Mouse (Mus musculus): ENCODE measurements around the gene Sema4d.

Sema4d gene
- long read RNA-seq, experiment 1, partial matches to known transcripts: 0 of 1 reads
- long read RNA-seq, experiment 1, other reads (novel, unspliced or antisense): 1 of 1 reads
- long read RNA-seq, experiment 2, partial matches to known transcripts: 0 of 1 reads
- long read RNA-seq, experiment 2, other reads (novel, unspliced or antisense): 1 of 1 reads

GRCm38 (mm10) chr13:51793425-51793891, at the start of gene Sema4d:
TSS of gene Sema4d (minus strand) at chr13:51793747.
- intact Hi-C loops (cut with DNase I): no loop called here

- intact Hi-C loops (cut with DNase I): no loop called here
These were observed 49.8 kb upstream of the Sema4d start for GRCm38 (mm10) chr13:51843298-51843697.

GRCm38 (mm10) chr13:51842773-51843172, 49.2 kb upstream of the Sema4d start:
- intact Hi-C loops (cut with DNase I): no loop called here

- intact Hi-C loops (cut with DNase I): no loop called here
These were observed 48.6 kb upstream of the Sema4d start for GRCm38 (mm10) chr13:51842191-51842590.

GRCm38 (mm10) chr13:51841541-51842115, 48.1 kb upstream of the Sema4d start:
- intact Hi-C loops (cut with DNase I): no loop called here

- intact Hi-C loops (cut with DNase I): no loop called here
These were observed 47.2 kb upstream of the Sema4d start for GRCm38 (mm10) chr13:51840702-51841101.

- intact Hi-C loops (cut with DNase I): loop anchor here (5.0 to 10.0 kb wide), 2 partner anchors 693 to 785 kb away; partner anchors contain the start of gene Diras2
These were observed 45.9 kb upstream of the Sema4d start for GRCm38 (mm10) chr13:51839250-51840026.

GRCm38 (mm10) chr13:51837402-51837801, 43.9 kb upstream of the Sema4d start:
- intact Hi-C loops (cut with DNase I): loop anchor here (5.0 to 10.0 kb wide), 2 partner anchors 695 to 787 kb away; partner anchors contain the start of gene Diras2

GRCm38 (mm10) chr13:51835208-51835607, 41.7 kb upstream of the Sema4d start:
- intact Hi-C loops (cut with DNase I): loop anchor here (5.0 to 10.0 kb wide), 2 partner anchors 697 to 790 kb away; partner anchors contain the start of gene Diras2

GRCm38 (mm10) chr13:51834520-51834919, 41.0 kb upstream of the Sema4d start:
- intact Hi-C loops (cut with DNase I): loop anchor here (10.0 kb wide), 1 partner anchor 790 kb away; no protein-coding TSS in a partner anchor

- intact Hi-C loops (cut with DNase I): loop anchor here (10.0 kb wide), 1 partner anchor 791 kb away; no protein-coding TSS in a partner anchor
These were observed 40.5 kb upstream of the Sema4d start for GRCm38 (mm10) chr13:51834024-51834423.

- intact Hi-C loops (cut with DNase I): loop anchor here (10.0 kb wide), 1 partner anchor 791 kb away; no protein-coding TSS in a partner anchor
These were observed 40.1 kb upstream of the Sema4d start for GRCm38 (mm10) chr13:51833611-51834010.

GRCm38 (mm10) chr13:51832491-51832890, 38.9 kb upstream of the Sema4d start:
- intact Hi-C loops (cut with DNase I): loop anchor here (10.0 kb wide), 1 partner anchor 792 kb away; no protein-coding TSS in a partner anchor

GRCm38 (mm10) chr13:51830744-51831450, 37.4 kb upstream of the Sema4d start:
- intact Hi-C loops (cut with DNase I): loop anchor here (10.0 kb wide), 1 partner anchor 794 kb away; no protein-coding TSS in a partner anchor

GRCm38 (mm10) chr13:51823822-51824495, 30.4 kb upstream of the Sema4d start:
- intact Hi-C loops (cut with DNase I): no loop called here

GRCm38 (mm10) chr13:51821988-51822387, 28.4 kb upstream of the Sema4d start:
- intact Hi-C loops (cut with DNase I): no loop called here

GRCm38 (mm10) chr13:51819351-51819750, 25.8 kb upstream of the Sema4d start:
- intact Hi-C loops (cut with DNase I): no loop called here

- intact Hi-C loops (cut with DNase I): no loop called here
These were observed 25.4 kb upstream of the Sema4d start for GRCm38 (mm10) chr13:51818944-51819326.

GRCm38 (mm10) chr13:51818170-51818943, 24.8 kb upstream of the Sema4d start:
- intact Hi-C loops (cut with DNase I): no loop called here
